Mouse (Mus musculus): Measurements from ENCODE around the gene Sergef.

Sergef gene

GRCm38 (mm10) chr7:46536456-46537097 lies 103.0 kb downstream of the Sergef start:
- DNase-seq = no peak

GRCm38 (mm10) chr7:46535429-46535799 lies 104.2 kb downstream of the Sergef start:
- peak; percentile 93 for DNase-seq

GRCm38 (mm10) chr7:46534767-46535428 lies 104.7 kb downstream of the Sergef start:
- peak; percentile 57 for DNase-seq

- no peak for DNase-seq
Observed at GRCm38 (mm10) chr7:46533518-46533917, 106.1 kb downstream of the Sergef start.

- no peak for DNase-seq
Observed at GRCm38 (mm10) chr7:46531345-46531744, 108.3 kb downstream of the Sergef start.

- no peak for DNase-seq
Observed at GRCm38 (mm10) chr7:46529930-46530329, 109.7 kb downstream of the Sergef start.

GRCm38 (mm10) chr7:46529259-46529658 lies 110.3 kb downstream of the Sergef start:
- no peak for DNase-seq

GRCm38 (mm10) chr7:46526665-46527154 lies 112.9 kb downstream of the Sergef start:
- DNase-seq = no peak

- no peak for DNase-seq
Observed at GRCm38 (mm10) chr7:46523215-46523614, 116.4 kb downstream of the Sergef start.

- no peak for DNase-seq
Observed at GRCm38 (mm10) chr7:46521794-46522193, 117.8 kb downstream of the Sergef start.

GRCm38 (mm10) chr7:46519148-46519547 lies 120.5 kb downstream of the Sergef start:
- no peak for DNase-seq

GRCm38 (mm10) chr7:46517158-46517557 lies 122.4 kb downstream of the Sergef start:
- no peak for DNase-seq

- DNase-seq = no peak
Observed at GRCm38 (mm10) chr7:46515960-46516359, 123.6 kb downstream of the Sergef start.

- no peak for DNase-seq
Observed at GRCm38 (mm10) chr7:46514981-46515380, 124.6 kb downstream of the Sergef start.

GRCm38 (mm10) chr7:46513562-46513961 lies 126.0 kb downstream of the Sergef start:
- DNase-seq = no peak

GRCm38 (mm10) chr7:46512792-46513191 lies 126.8 kb downstream of the Sergef start:
- no peak for DNase-seq

GRCm38 (mm10) chr7:46510806-46511205 lies 128.8 kb downstream of the Sergef start:
- peak; percentile 48 for DNase-seq

- peak; percentile 93 for DNase-seq
Observed at GRCm38 (mm10) chr7:46509391-46510310, 130.0 kb downstream of the Sergef start.

GRCm38 (mm10) chr7:46508590-46509318 lies 130.9 kb downstream of the Sergef start:
- DNase-seq = peak; percentile 43

- DNase-seq = peak; percentile 59
Observed at GRCm38 (mm10) chr7:46504157-46504556, 135.4 kb downstream of the Sergef start.

- no peak for DNase-seq
Observed at GRCm38 (mm10) chr7:46502650-46503049, 137.0 kb downstream of the Sergef start.

GRCm38 (mm10) chr7:46501458-46501857 lies 138.1 kb downstream of the Sergef start:
- DNase-seq = no peak

- DNase-seq = no peak
Observed at GRCm38 (mm10) chr7:46499561-46499960, 140.0 kb downstream of the Sergef start.

All from cerebellum, adult 8-10 months (tissue).